Mouse (Mus musculus): ENCODE measurements around the gene Zfp94. TPM values are rescaled to one million over a fixed set of nuclear protein-coding genes. Genes with fewer than 3 reads are reported as not detected.
"Not testable (repeated sequence)": the region's sequence is repeated elsewhere in the genome, so short reads cannot be mapped to it uniquely, and the experiment has no call there.

The Zfp94 gene
- polyA plus RNA-seq, 1 experiment from 2014 or later: 14.5 TPM

- Histone ChIP-seq H3K4me1 (no peaks in the 10 kb centered on the region), H3K36me3 (peaks cover 87% of the 10 kb centered on the region), H3K27ac (replicated peaks) (no peak overlapping the region), H3K4me3 (replicated peaks) (no peak overlapping the region), H3K27me3 (no peaks in the 10 kb centered on the region), H3K4me2 (replicated peaks) (no peak overlapping the region), H3K9me3 (replicated peaks) (no peaks in the 10 kb centered on the region), H3K9ac (no peak overlapping the region)
- WGBS: 90% methylated on average over 27 of the region's 27 CpGs
- no peak for ATAC-seq (ENCODE audit: insufficient number of reproducible peaks, low FRiP score, low TSS enrichment, low read depth)
Measured at GRCm38 (mm10) chr7:24291387-24292090, 24.9 kb downstream of the Zfp94 start.

GRCm38 (mm10) chr7:24290106-24290693 is 26.3 kb downstream of the Zfp94 start:
- Histone ChIP-seq H3K9ac (no peak overlapping the region), H3K27ac (replicated peaks) (no peak overlapping the region), H3K4me3 (replicated peaks) (no peak overlapping the region), H3K27me3 (no peaks in the 10 kb centered on the region), H3K4me2 (replicated peaks) (no peak overlapping the region), H3K9me3 (replicated peaks) (no peaks in the 10 kb centered on the region), H3K36me3 (peaks cover 74% of the 10 kb centered on the region), H3K4me1 (no peaks in the 10 kb centered on the region)
- ATAC-seq (ENCODE audit: insufficient number of reproducible peaks, low FRiP score, low TSS enrichment, low read depth): no peak
- WGBS: 95% methylated on average over 4 of the region's 4 CpGs

GRCm38 (mm10) chr7:24288512-24288911 is 28.0 kb downstream of the Zfp94 start:
- H3K36me3 ChIP-seq: peaks cover 57% of the 10 kb centered on the region
- H3K4me3 ChIP-seq (replicated peaks): no peak overlapping the region
- WGBS: 88% methylated on average over 6 of the region's 6 CpGs

GRCm38 (mm10) chr7:24287670-24288069 is 28.8 kb downstream of the Zfp94 start:
- H3K36me3 ChIP-seq: peaks cover 49% of the 10 kb centered on the region

More at GRCm38 (mm10) chr7:24288512-24288911, 28.0 kb downstream of the Zfp94 start:
- Histone ChIP-seq H3K27ac (replicated peaks) (no peak overlapping the region), H3K27me3 (no peaks in the 10 kb centered on the region), H3K9ac (no peak overlapping the region), H3K4me1 (no peaks in the 10 kb centered on the region), H3K4me2 (replicated peaks) (no peak overlapping the region), H3K9me3 (replicated peaks) (no peaks in the 10 kb centered on the region)
- no peak for ATAC-seq (ENCODE audit: insufficient number of reproducible peaks, low FRiP score, low TSS enrichment, low read depth)

GRCm38 (mm10) chr7:24286916-24287315 is 29.6 kb downstream of the Zfp94 start:
- H3K36me3 ChIP-seq: peaks cover 41% of the 10 kb centered on the region
- 82% methylated on average over 4 of the region's 4 CpGs for WGBS

More at GRCm38 (mm10) chr7:24287670-24288069, 28.8 kb downstream of the Zfp94 start:
- Histone ChIP-seq H3K9ac (no peak overlapping the region), H3K27ac (replicated peaks) (no peak overlapping the region), H3K9me3 (replicated peaks) (no peaks in the 10 kb centered on the region), H3K27me3 (no peaks in the 10 kb centered on the region), H3K4me1 (no peaks in the 10 kb centered on the region), H3K4me3 (replicated peaks) (no peak overlapping the region), H3K4me2 (replicated peaks) (no peak overlapping the region)
- WGBS: 82% methylated on average over 5 of the region's 5 CpGs
- ATAC-seq (ENCODE audit: insufficient number of reproducible peaks, low FRiP score, low TSS enrichment, low read depth): no peak

GRCm38 (mm10) chr7:24286090-24286489 is 30.4 kb downstream of the Zfp94 start:
- H3K27ac ChIP-seq (replicated peaks): no peak overlapping the region
- no peak overlapping the region for H3K4me2 ChIP-seq (replicated peaks)
- no peaks in the 10 kb centered on the region for H3K4me1 ChIP-seq
- no peaks in the 10 kb centered on the region for H3K27me3 ChIP-seq
- H3K4me3 ChIP-seq (replicated peaks): no peak overlapping the region
- H3K9me3 ChIP-seq (replicated peaks): no peaks in the 10 kb centered on the region
- no peak overlapping the region for H3K9ac ChIP-seq
- 49% methylated on average over 4 of the region's 4 CpGs for whole genome bisulfite sequencing
- H3K36me3 ChIP-seq: peaks cover 33% of the 10 kb centered on the region
- ATAC-seq (ENCODE audit: insufficient number of reproducible peaks, low FRiP score, low TSS enrichment, low read depth): no peak

More at GRCm38 (mm10) chr7:24286916-24287315, 29.6 kb downstream of the Zfp94 start:
- H3K9me3 ChIP-seq (replicated peaks): no peaks in the 10 kb centered on the region
- no peaks in the 10 kb centered on the region for H3K4me1 ChIP-seq
- H3K4me2 ChIP-seq (replicated peaks): no peak overlapping the region
- no peak overlapping the region for H3K4me3 ChIP-seq (replicated peaks)
- H3K27ac ChIP-seq (replicated peaks): no peak overlapping the region
- no peak for ATAC-seq (ENCODE audit: insufficient number of reproducible peaks, low FRiP score, low TSS enrichment, low read depth)
- no peaks in the 10 kb centered on the region for H3K27me3 ChIP-seq
- H3K9ac ChIP-seq: no peak overlapping the region

- Histone ChIP-seq H3K4me3 (replicated peaks) (no peak overlapping the region), H3K9ac (no peak overlapping the region), H3K9me3 (replicated peaks) (no peaks in the 10 kb centered on the region), H3K36me3 (peaks cover 8% of the 10 kb centered on the region; the same call in 1 of the 2 replicates), H3K27ac (replicated peaks) (no peak overlapping the region), H3K4me2 (replicated peaks) (no peak overlapping the region), H3K27me3 (no peaks in the 10 kb centered on the region), H3K4me1 (no peaks in the 10 kb centered on the region)
- 46% methylated on average over 4 of the region's 4 CpGs for WGBS
- no peak for ATAC-seq (ENCODE audit: insufficient number of reproducible peaks, low FRiP score, low TSS enrichment, low read depth)
Measured at GRCm38 (mm10) chr7:24280858-24281145, 35.7 kb downstream of the Zfp94 start.

- H3K27ac ChIP-seq (replicated peaks): no peak overlapping the region
- peaks cover 13% of the 10 kb centered on the region for H3K36me3 ChIP-seq
- no peaks in the 10 kb centered on the region for H3K9me3 ChIP-seq (replicated peaks)
- H3K27me3 ChIP-seq: no peaks in the 10 kb centered on the region
- no peaks in the 10 kb centered on the region for H3K4me1 ChIP-seq
- H3K4me3 ChIP-seq (replicated peaks): no peak overlapping the region
- H3K9ac ChIP-seq: no peak overlapping the region
- no peak overlapping the region for H3K4me2 ChIP-seq (replicated peaks)
- 56% methylated on average over 10 of the region's 10 CpGs for WGBS
- ATAC-seq (ENCODE audit: insufficient number of reproducible peaks, low FRiP score, low TSS enrichment, low read depth): no peak
Measured at GRCm38 (mm10) chr7:24280031-24280857, 36.2 kb downstream of the Zfp94 start.

GRCm38 (mm10) chr7:24278771-24279170 is 37.7 kb downstream of the Zfp94 start:
- not testable (repeated sequence) for H3K27ac ChIP-seq (replicated peaks); H3K9ac ChIP-seq; H3K27me3 ChIP-seq; H3K4me3 ChIP-seq (replicated peaks); ATAC-seq (ENCODE audit: insufficient number of reproducible peaks, low FRiP score, low TSS enrichment, low read depth); H3K4me2 ChIP-seq (replicated peaks); H3K9me3 ChIP-seq (replicated peaks); H3K4me1 ChIP-seq
- H3K36me3 ChIP-seq: peaks cover 28% of the 10 kb centered on the region
- WGBS: 84% methylated on average over 3 of the region's 3 CpGs

- 97% methylated on average over 4 of the region's 4 CpGs for WGBS
- Histone ChIP-seq H3K4me1 (peaks cover 5% of the 10 kb centered on the region), H3K4me2 (replicated peaks) (no peak overlapping the region), H3K9me3 (replicated peaks) (no peaks in the 10 kb centered on the region), H3K4me3 (replicated peaks) (no peak overlapping the region), H3K36me3 (peaks cover 40% of the 10 kb centered on the region), H3K9ac (no peak overlapping the region), H3K27me3 (no peaks in the 10 kb centered on the region), H3K27ac (replicated peaks) (no peak overlapping the region)
- ATAC-seq (ENCODE audit: insufficient number of reproducible peaks, low FRiP score, low TSS enrichment, low read depth): no peak
Measured at GRCm38 (mm10) chr7:24274456-24274855, 42.0 kb downstream of the Zfp94 start.

- no peak overlapping the region for H3K4me2 ChIP-seq (replicated peaks)
- no peaks in the 10 kb centered on the region for H3K27me3 ChIP-seq
- no peak for ATAC-seq (ENCODE audit: insufficient number of reproducible peaks, low FRiP score, low TSS enrichment, low read depth)
- H3K4me3 ChIP-seq (replicated peaks): no peak overlapping the region
- no peak overlapping the region for H3K27ac ChIP-seq (replicated peaks)
- H3K9me3 ChIP-seq (replicated peaks): no peaks in the 10 kb centered on the region
- 93% methylated on average over 6 of the region's 6 CpGs for WGBS
- H3K36me3 ChIP-seq: peaks cover 37% of the 10 kb centered on the region
- no peak overlapping the region for H3K9ac ChIP-seq
- peaks cover 5% of the 10 kb centered on the region for H3K4me1 ChIP-seq
Measured at GRCm38 (mm10) chr7:24271191-24271590, 45.3 kb downstream of the Zfp94 start.

Data from embryonic facial prominence, embryonic 15.5 days (tissue).